Comparison of ENCODE assay signal across 20 mouse cellular contexts in genomic region chr8:124382235-124382634, GRCm38 (mm10). TPM values are rescaled to one million over a fixed set of nuclear protein-coding genes. Genes with fewer than 3 reads are reported as not detected.
DNase-seq lines count a peak whose midpoint lies in the region; ATAC-seq and TF ChIP-seq lines count a peak whose summit lies in the region.
"Had no signal": no experiment of that assay in that cellular context is flagged by ENCODE, and none has a peak within 500 bp of the region (broad histone marks: within the 10 kb centered on the region; RNA-seq: fewer than 3 reads in every experiment).

No protein-coding gene starts in this region.

- no peaks in the 10 kb centered on the region for H3K9me3 ChIP-seq in hindbrain, embryonic 14.5 days (ENCODE audit: control insufficient read depth, low read length)
- H3K9me3 ChIP-seq in hindbrain, embryonic 12.5 days (replicated peaks): no peaks in the 10 kb centered on the region
- no peaks in the 10 kb centered on the region for H3K9me3 ChIP-seq in hindbrain, postnatal 0 days (ENCODE audit: low read length)
- no peaks in the 10 kb centered on the region for H3K9me3 ChIP-seq in midbrain, postnatal 0 days (ENCODE audit: low read length)
- H3K9me3 ChIP-seq: liver, embryonic 12.5 days; lung, embryonic 15.5 days had no signal

- H3K27me3 ChIP-seq in hindbrain, embryonic 14.5 days (ENCODE audit: control insufficient read depth, insufficient read depth, low read length): no peaks in the 10 kb centered on the region
- no peaks in the 10 kb centered on the region for H3K27me3 ChIP-seq in hindbrain, embryonic 12.5 days
- no peaks in the 10 kb centered on the region for H3K27me3 ChIP-seq in hindbrain, postnatal 0 days (ENCODE audit: insufficient read depth, low read length)
- H3K27me3 ChIP-seq in midbrain, postnatal 0 days (ENCODE audit: insufficient read depth, low read length): no peaks in the 10 kb centered on the region
- no peaks in the 10 kb centered on the region for H3K27me3 ChIP-seq in thymus, adult 2 months (ENCODE audit: control insufficient read depth, insufficient read depth, low read length)
- H3K27me3 ChIP-seq: liver, embryonic 12.5 days; lung, embryonic 15.5 days; Patski had no signal

- peak; percentile 69 for ATAC-seq in hindbrain, embryonic 14.5 days (ENCODE audit: low FRiP score)
- no peak for ATAC-seq in hindbrain, embryonic 12.5 days (ENCODE audit: low FRiP score)
- peak; percentile 83 for ATAC-seq in hindbrain, postnatal 0 days
- peak; percentile 76 for ATAC-seq in midbrain, postnatal 0 days (ENCODE audit: low FRiP score)
- ATAC-seq: activated CD4-positive, CD25-positive, alpha-beta regulatory T cell, adult 4 months; liver, embryonic 12.5 days; Patski had no signal

- DNase-seq in hindbrain, embryonic 14.5 days (ENCODE audit: low spot score): peak; percentile 39
- DNase-seq in hindbrain, postnatal 0 days (ENCODE audit: low spot score): peak; percentile 54
- peak; percentile 66 for DNase-seq in midbrain, postnatal 0 days (ENCODE audit: low spot score)
- no peak for DNase-seq in thymus, adult 2 months
- no peak for DNase-seq in layer of hippocampus, postnatal 25 days (ENCODE audit: extremely low spot score in 1 of 2, low spot score in 1 of 2)
- DNase-seq: cerebellum, postnatal 25 days; heart, postnatal 14 days; kidney, postnatal 4 days; layer of hippocampus, postnatal 36 days; left cerebral cortex, postnatal 4 days; retina, postnatal 1 day; thymus, adult 18-20 months had no signal

- 38% methylated on average over 10 of the region's 10 CpGs for WGBS in hindbrain, embryonic 14.5 days
- WGBS in hindbrain, embryonic 12.5 days: 48% methylated on average over 10 of the region's 10 CpGs
- 42% methylated on average over 10 of the region's 10 CpGs for WGBS in hindbrain, postnatal 0 days
- WGBS in midbrain, postnatal 0 days: 10% methylated on average over 10 of the region's 10 CpGs
- 79% methylated on average over 10 of the region's 10 CpGs for WGBS in thymus, adult 2 months

- H3K36me3 ChIP-seq in hindbrain, embryonic 14.5 days (replicated peaks; ENCODE audit: control insufficient read depth, insufficient read depth): peaks cover 8% of the 10 kb centered on the region
- no peaks in the 10 kb centered on the region for H3K36me3 ChIP-seq in hindbrain, embryonic 12.5 days
- no peaks in the 10 kb centered on the region; the same call in 1 of the 2 replicates for H3K36me3 ChIP-seq in hindbrain, postnatal 0 days (ENCODE audit: insufficient read depth, low read length)
- H3K36me3 ChIP-seq in midbrain, postnatal 0 days (ENCODE audit: insufficient read depth, low read length): peaks cover 21% of the 10 kb centered on the region; the same call in 1 of the 2 replicates
- no peaks in the 10 kb centered on the region for H3K36me3 ChIP-seq in thymus, adult 2 months (ENCODE audit: control insufficient read depth, insufficient read depth, low read length)
- H3K36me3 ChIP-seq: liver, embryonic 12.5 days; lung, embryonic 15.5 days had no signal

- peak; percentile 57; the same call in 1 of the 2 replicates for TF ChIP-seq POLR2A in cortical plate, adult 2 months (IDR thresholded peaks at IDR 0.05; ENCODE audit: extremely low read depth, insufficient read depth, low read length)
- no peak for TF ChIP-seq POLR2A in thymus, adult 2 months (IDR thresholded peaks at IDR 0.05; ENCODE audit: control insufficient read depth, extremely low read depth, insufficient read depth, low read length, poor library complexity)

- peak overlapping the region; percentile 64; the same call in 1 of the 2 replicates for H3K27ac ChIP-seq in hindbrain, embryonic 14.5 days
- H3K27ac ChIP-seq in hindbrain, embryonic 12.5 days: no peak overlapping the region
- H3K27ac ChIP-seq in cortical plate, adult 2 months (ENCODE audit: insufficient read depth, low read length): no peak overlapping the region
- H3K27ac ChIP-seq in hindbrain, postnatal 0 days: no peak overlapping the region
- 0 out of 2 replicates have a peak overlapping the region, but pooled peaks have one; percentile 51 for H3K27ac ChIP-seq in midbrain, postnatal 0 days (ENCODE audit: low read depth, low read length)
- no peak overlapping the region for H3K27ac ChIP-seq in thymus, adult 2 months (ENCODE audit: control insufficient read depth, insufficient read depth, low read length)
- H3K27ac ChIP-seq: liver, embryonic 12.5 days; lung, embryonic 15.5 days had no signal

- H3K9ac ChIP-seq in hindbrain, embryonic 14.5 days: no peak overlapping the region
- H3K9ac ChIP-seq in hindbrain, embryonic 12.5 days: no peak overlapping the region
- H3K9ac ChIP-seq in hindbrain, postnatal 0 days (replicated peaks; ENCODE audit: low read length): no peak overlapping the region
- no peak overlapping the region for H3K9ac ChIP-seq in midbrain, postnatal 0 days (replicated peaks; ENCODE audit: low read length, poor library complexity, severe bottlenecking)
- H3K9ac ChIP-seq: liver, embryonic 12.5 days; lung, embryonic 15.5 days had no signal

- no peak overlapping the region for H3K4me3 ChIP-seq in hindbrain, embryonic 14.5 days (replicated peaks; ENCODE audit: low read length)
- H3K4me3 ChIP-seq in hindbrain, embryonic 12.5 days: no peak overlapping the region
- no peak overlapping the region for H3K4me3 ChIP-seq in cortical plate, adult 2 months (ENCODE audit: insufficient read depth, low read length)
- H3K4me3 ChIP-seq in hindbrain, postnatal 0 days (ENCODE audit: low read length): no peak overlapping the region
- no peak overlapping the region for H3K4me3 ChIP-seq in midbrain, postnatal 0 days (ENCODE audit: low read depth, low read length)
- no peak overlapping the region for H3K4me3 ChIP-seq in thymus, adult 2 months (ENCODE audit: control insufficient read depth, insufficient read depth, low read length)
- H3K4me3 ChIP-seq: erythroblast, embryonic 14.5 days; liver, embryonic 12.5 days; lung, embryonic 15.5 days had no signal

- no peak overlapping the region for H3K4me2 ChIP-seq in hindbrain, embryonic 14.5 days (replicated peaks)
- H3K4me2 ChIP-seq in hindbrain, embryonic 12.5 days (replicated peaks): no peak overlapping the region
- H3K4me2 ChIP-seq in hindbrain, postnatal 0 days (ENCODE audit: low read depth, low read length): no peak overlapping the region
- peak overlapping the region; percentile 3; the same call in 1 of the 2 replicates for H3K4me2 ChIP-seq in midbrain, postnatal 0 days (ENCODE audit: low read depth, low read length, poor library complexity, severe bottlenecking)
- H3K4me2 ChIP-seq: heart, embryonic 11.5 days; liver, embryonic 12.5 days; lung, embryonic 15.5 days had no signal

- TF ChIP-seq CTCF in cortical plate, adult 2 months (IDR thresholded peaks at IDR 0.05; ENCODE audit: extremely low read depth, insufficient read depth, low read length): no peak
- no peak for TF ChIP-seq CTCF in hindbrain, postnatal 0 days (IDR thresholded peaks at IDR 0.05; ENCODE audit: low read depth)
- no peak for TF ChIP-seq CTCF in midbrain, postnatal 0 days (IDR thresholded peaks at IDR 0.05)
- TF ChIP-seq CTCF in thymus, adult 2 months (IDR thresholded peaks at IDR 0.05; ENCODE audit: borderline replicate concordance, control insufficient read depth, extremely low read depth, insufficient read depth, low read length, poor library complexity): no peak

- H3K4me1 ChIP-seq in hindbrain, embryonic 14.5 days (replicated peaks; ENCODE audit: control insufficient read depth, insufficient read depth, low read length): peaks cover 12% of the 10 kb centered on the region
- H3K4me1 ChIP-seq in hindbrain, embryonic 12.5 days: 0 out of 2 replicates have a peak, but pooled peaks cover 4% of the 10 kb centered on the region
- H3K4me1 ChIP-seq in cortical plate, adult 2 months (ENCODE audit: control insufficient read depth, insufficient read depth, low read length): peaks cover 14% of the 10 kb centered on the region
- H3K4me1 ChIP-seq in hindbrain, postnatal 0 days (ENCODE audit: insufficient read depth, low read length): no peaks in the 10 kb centered on the region
- no peaks in the 10 kb centered on the region for H3K4me1 ChIP-seq in midbrain, postnatal 0 days (ENCODE audit: insufficient read depth, low read length)
- H3K4me1 ChIP-seq in thymus, adult 2 months (replicated peaks; ENCODE audit: control insufficient read depth, insufficient read depth, low read length): no peaks in the 10 kb centered on the region
- H3K4me1 ChIP-seq: liver, embryonic 12.5 days; lung, embryonic 15.5 days had no signal

RNA-seq across cellular contexts. Expression of gene Pgbd5, which starts 57.2 kb away (rescaled TPM):
- polyA plus RNA-seq in hindbrain, embryonic 14.5 days (2014; fragmentation: Nextera tagmentation; extraction: Ambion mirVana): 16.9 and 18.8 TPM in 2 replicates
- 5.9 and 6.4 TPM in 2 replicates for polyA plus RNA-seq in hindbrain, embryonic 12.5 days (2016; fragmentation: Nextera tagmentation; extraction: Ambion mirVana)
- polyA plus RNA-seq in cortical plate, adult 2 months (2012; rRNA removed): 184 and 196 TPM in 2 replicates
- total RNA-seq in hindbrain, postnatal 0 days (2014; rRNA removed): 68.7 and 74.1 TPM in 2 replicates
- 15.8 and 15.9 TPM in 2 replicates for polyA plus RNA-seq in hindbrain, postnatal 0 days (2015; fragmentation: Nextera tagmentation; extraction: Ambion mirVana)
- 61.1 and 77.0 TPM in 2 replicates for total RNA-seq in midbrain, postnatal 0 days (2014; rRNA removed)
- 12.2 and 13.5 TPM in 2 replicates for polyA plus RNA-seq in midbrain, postnatal 0 days (2015; fragmentation: Nextera tagmentation; extraction: Ambion mirVana)
- 0.22 and 0.68 TPM in 2 replicates for polyA plus RNA-seq in thymus, adult 2 months (2012; rRNA removed)
- 100 to 1,000 TPM; 261 to 272 TPM for total RNA-seq in layer of hippocampus, postnatal 25 days (2021)
- polyA plus RNA-seq: activated CD4-positive, CD25-positive, alpha-beta regulatory T cell, adult 4 months; erythroblast, embryonic 14.5 days had no signal

Comparison
In these comparisons a context has a peak if more than half of its experiments do, and no peak if none do; other contexts are left out.
1. H3K27ac ChIP-seq: peak in hindbrain, embryonic 14.5 days (single experiment) and midbrain, postnatal 0 days (single experiment); none in hindbrain, embryonic 12.5 days (single experiment), cortical plate, adult 2 months (single experiment), hindbrain, postnatal 0 days (single experiment) and thymus, adult 2 months (single experiment).
2. DNase-seq: peak in hindbrain, embryonic 14.5 days (single experiment), hindbrain, postnatal 0 days (single experiment) and midbrain, postnatal 0 days (single experiment); none in thymus, adult 2 months (single experiment) and layer of hippocampus, postnatal 25 days (0 of 2).